Mouse (Mus musculus) right cerebral cortex, postnatal 10 days (tissue): ENCODE measurements around the gene Rps6kb1.

Experiments
- DNase-seq, 2 experiments: peaks; one replicate each; pipeline ENCODE4 v3.0.0; 2021; ENCODE audit warnings: low spot score in 2 of 2

Rps6kb1 gene

GRCm38 (mm10) chr11:86471785-86472184 is 72.8 kb downstream of the Rps6kb1 start:
- peak in 1 of 2 experiments; percentile 49 for DNase-seq

GRCm38 (mm10) chr11:86468971-86469370 is 75.6 kb downstream of the Rps6kb1 start:
- DNase-seq: no peak

- no peak for DNase-seq
Observed at GRCm38 (mm10) chr11:86468345-86468744, 76.3 kb downstream of the Rps6kb1 start.

- peak; percentile 72 to 82 for DNase-seq
Observed at GRCm38 (mm10) chr11:86464275-86464674, 80.3 kb downstream of the Rps6kb1 start.

GRCm38 (mm10) chr11:86462579-86462978 is 82.0 kb downstream of the Rps6kb1 start:
- no peak for DNase-seq

- DNase-seq: no peak
Observed at GRCm38 (mm10) chr11:86458866-86459265, 85.7 kb downstream of the Rps6kb1 start.

- DNase-seq: peak; percentile 56 to 67
Observed at GRCm38 (mm10) chr11:86457545-86457944, 87.1 kb downstream of the Rps6kb1 start.

GRCm38 (mm10) chr11:86453991-86454390 is 90.6 kb downstream of the Rps6kb1 start:
- DNase-seq: no peak
